Mouse (Mus musculus) left cerebral cortex, adult 18-20 months (tissue): ENCODE data around the gene Tmem79. TPM values are rescaled to one million over a fixed set of nuclear protein-coding genes. Genes with fewer than 3 reads are reported as not detected.
"Not testable (repeated sequence)": the region's sequence is repeated elsewhere in the genome, so short reads cannot be mapped to it uniquely, and the experiment has no call there.

Experiments
- DNase-seq, 2 experiments: peaks; one replicate each; pipeline ENCODE4 v3.0.0; 2021 to 2022; ENCODE audit warnings: low spot score in 2 of 2, mixed read lengths in 1 of 2
- long read RNA-seq, 2 experiments: library from polyadenylated mRNA; stranded (forward); transcript quantifications; one replicate each; pipeline ENCODE4 v2.0.0; 2021
- total RNA-seq, 2 experiments: library from RNA; stranded (reverse); gene quantifications; 2 replicates each; pipeline ENCODE4 v1.2.3; 2021

The Tmem79 gene
- total RNA-seq: 1 to 10 TPM in 1 of 2 experiments, under 1 TPM in 1; 0.96 to 2.4 TPM
- long read RNA-seq, experiment 1, partial matches to known transcripts: 0 of 4 reads
- long read RNA-seq, experiment 1, other reads (novel, unspliced or antisense): 4 of 4 reads
- long read RNA-seq, experiment 2, partial matches to known transcripts: 0 of 1 reads
- long read RNA-seq, experiment 2, other reads (novel, unspliced or antisense): 1 of 1 reads

GRCm38 (mm10) chr3:88336058-88337013 is at the start of gene Tmem79, which contains the start of gene Smg5:
Gene Tmem79, minus strand, starts transcription at chr3:88336148.
Gene Smg5, plus strand, starts transcription at chr3:88336260.
- DNase-seq: peak; percentile 95 to 96

- no peak for DNase-seq
Observed at GRCm38 (mm10) chr3:88384364-88384763, 48.4 kb upstream of the Tmem79 start, which contains the start of gene Bglap. Gene Bglap, minus strand, starts transcription at chr3:88384464.

GRCm38 (mm10) chr3:88382383-88382782 is 46.4 kb upstream of the Tmem79 start:
- not testable (repeated sequence) for DNase-seq

GRCm38 (mm10) chr3:88381389-88382315 is 45.7 kb upstream of the Tmem79 start:
- DNase-seq: peak in 1 of 2 experiments; percentile 37

- not testable (repeated sequence) for DNase-seq
Observed at GRCm38 (mm10) chr3:88378599-88378998, 42.7 kb upstream of the Tmem79 start, which contains the start of gene Bglap2. Gene Bglap2, minus strand, starts transcription at chr3:88378699.

- not testable (repeated sequence) for DNase-seq
Observed at GRCm38 (mm10) chr3:88376644-88377043, 40.7 kb upstream of the Tmem79 start.

- not testable (repeated sequence) for DNase-seq
Observed at GRCm38 (mm10) chr3:88375750-88376626, 40.0 kb upstream of the Tmem79 start.

GRCm38 (mm10) chr3:88372643-88373042 is 36.7 kb upstream of the Tmem79 start, which contains the start of gene Bglap3:
Gene Bglap3, minus strand, starts transcription at chr3:88372743.
- not testable (repeated sequence) for DNase-seq

- not testable (repeated sequence) for DNase-seq
Observed at GRCm38 (mm10) chr3:88368511-88368910, 32.6 kb upstream of the Tmem79 start.

- DNase-seq: not testable (repeated sequence)
Observed at GRCm38 (mm10) chr3:88367517-88367916, 31.6 kb upstream of the Tmem79 start.

DNA sequence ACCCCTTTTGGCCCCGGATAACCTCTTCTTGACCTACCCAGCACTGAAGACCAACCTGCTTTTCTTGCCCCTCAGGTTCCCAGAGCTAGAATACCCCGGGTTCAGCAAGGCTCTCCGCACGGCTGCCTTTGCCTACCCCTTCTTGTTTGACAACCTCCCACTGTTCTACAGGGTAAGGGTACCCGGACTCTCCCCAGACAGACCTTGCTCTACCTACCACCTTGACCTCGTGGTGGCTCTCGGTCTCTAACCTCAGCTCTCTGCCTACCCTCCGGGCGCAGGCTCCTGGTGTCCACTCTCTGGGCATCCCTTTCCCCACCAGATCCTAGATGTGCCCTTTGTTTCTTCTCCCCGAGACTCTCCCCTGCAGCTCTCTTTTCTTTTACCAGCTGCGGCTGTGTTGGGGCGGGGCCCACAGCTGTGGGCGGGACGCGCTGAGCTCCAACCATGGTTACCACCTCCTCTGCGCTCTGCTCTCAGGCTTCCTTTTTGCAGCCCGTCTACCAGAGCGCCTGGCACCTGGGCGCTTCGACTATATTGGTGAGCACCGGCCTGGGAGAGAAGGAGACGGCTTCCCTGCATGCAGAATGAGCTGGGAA is 31.0 kb upstream of the Tmem79 start:
- DNase-seq: peak; percentile 59 to 78

DNA sequence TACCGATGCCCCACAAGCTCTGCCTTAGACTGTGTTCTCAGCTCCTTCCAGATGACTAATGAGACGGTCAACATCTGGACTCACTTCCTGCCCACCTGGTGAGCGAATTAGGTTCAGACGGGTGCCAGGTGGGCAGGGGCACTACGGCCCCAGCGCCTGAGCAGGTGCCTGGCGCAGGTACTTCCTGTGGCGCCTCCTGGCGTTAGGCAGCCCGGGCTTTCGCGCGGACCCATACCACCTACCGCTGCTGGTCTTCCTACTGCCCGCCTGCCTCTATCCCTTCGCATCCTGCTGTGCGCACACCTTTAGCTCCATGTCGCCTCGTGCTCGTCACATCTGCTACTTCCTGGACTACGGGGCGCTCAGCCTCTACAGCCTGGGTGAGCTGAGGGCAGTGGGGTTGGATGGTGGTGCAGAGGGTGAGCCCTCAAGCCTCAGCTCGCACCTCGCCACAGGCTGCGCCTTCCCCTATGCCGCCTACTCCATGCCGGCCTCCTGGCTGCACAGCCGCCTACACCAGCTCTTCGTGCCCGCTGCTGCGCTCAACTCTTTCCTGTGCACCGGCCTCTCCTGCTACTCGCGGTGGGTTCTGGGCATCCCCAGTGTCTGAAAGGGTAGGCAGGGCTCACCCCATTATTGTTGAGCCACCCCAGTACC is 29.9 kb upstream of the Tmem79 start:
- DNase-seq: peak; percentile 40 to 57

DNA sequence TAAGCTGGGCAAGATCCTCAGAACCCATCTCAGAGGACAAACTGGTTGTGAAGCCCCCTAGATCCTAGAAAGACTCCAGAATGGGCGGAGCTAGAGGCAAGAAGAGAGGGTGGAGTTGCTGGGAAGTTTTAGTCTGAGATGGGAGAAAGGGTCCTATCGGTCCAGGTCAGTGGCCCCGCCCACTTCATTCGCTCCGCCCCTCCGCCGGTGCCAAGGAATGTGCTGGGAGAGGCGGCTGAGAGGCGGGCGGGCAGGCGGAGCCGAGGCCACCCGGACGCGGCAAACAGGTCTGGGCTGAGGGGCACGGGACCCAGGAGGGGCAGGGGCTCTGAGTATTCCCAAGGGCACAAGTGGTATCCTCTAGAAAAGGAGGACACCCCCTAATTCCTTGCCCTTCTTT is 28.4 kb upstream of the Tmem79 start, which contains the start of gene Paqr6:
TSS of gene Paqr6 (plus strand) at position 248 of the 400 bp plus-strand sequence.
- DNase-seq: no peak

DNA sequence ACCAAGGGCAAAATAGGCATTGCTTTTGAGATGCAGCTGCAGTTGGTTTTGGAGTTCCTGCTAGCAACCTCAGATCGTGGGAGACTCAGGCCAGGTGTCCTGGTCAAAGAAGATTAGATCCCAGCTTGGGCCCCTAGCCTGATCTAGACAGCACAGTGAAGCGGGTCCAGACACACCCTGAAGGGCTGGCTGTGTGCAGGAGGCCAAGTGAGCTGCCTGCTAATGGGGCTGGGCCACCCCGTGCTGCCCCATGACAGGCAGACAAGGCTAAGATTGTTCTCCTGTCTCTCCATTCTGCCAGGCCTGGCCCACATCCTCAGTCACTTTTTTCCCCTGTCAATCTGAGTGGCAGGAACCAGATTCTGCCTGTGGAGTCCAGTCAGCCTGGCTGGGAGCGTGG is 27.8 kb upstream of the Tmem79 start:
- DNase-seq: no peak

- DNase-seq: no peak
Observed at GRCm38 (mm10) chr3:88361612-88362313, 25.8 kb upstream of the Tmem79 start.

DNA sequence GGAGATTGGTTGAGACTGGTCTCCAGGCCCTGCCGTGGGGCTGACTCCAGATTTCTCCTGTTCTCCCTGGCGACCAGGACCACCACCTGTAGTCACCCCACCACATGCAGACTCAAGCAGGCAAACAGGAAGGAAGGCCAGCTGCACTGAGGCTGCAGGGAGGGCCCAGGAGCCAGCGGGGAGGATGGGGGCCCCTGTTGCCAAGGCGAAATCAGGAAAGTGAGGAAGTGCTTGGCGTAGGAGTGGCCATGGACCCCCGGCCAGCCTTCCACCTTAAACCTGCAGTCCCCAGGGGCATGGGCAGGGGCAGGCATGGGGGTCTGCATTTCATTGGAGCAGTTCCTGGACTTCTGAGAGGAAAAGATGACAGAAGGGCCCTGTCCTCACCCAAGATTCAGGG is 25.1 kb upstream of the Tmem79 start:
- no peak for DNase-seq

DNA sequence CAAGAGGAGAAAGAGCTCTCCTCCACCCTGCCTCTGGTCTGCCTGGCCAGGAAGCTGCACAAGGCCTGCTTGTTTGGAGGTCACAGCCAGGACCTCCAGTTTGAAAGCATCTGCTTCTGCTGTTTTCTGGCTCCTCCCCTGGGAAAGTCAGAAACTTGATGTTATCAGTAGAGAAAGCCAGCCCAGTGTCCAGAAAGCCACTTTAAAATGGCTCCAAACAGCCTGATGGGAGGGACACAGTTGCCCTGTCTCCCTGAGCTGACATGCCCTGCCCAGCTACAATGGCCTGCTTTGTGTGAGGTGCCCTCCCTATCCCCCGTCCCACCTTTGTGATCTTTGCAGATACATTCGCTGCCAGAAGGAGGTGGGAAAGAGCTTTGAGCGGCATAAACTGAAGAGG is 24.0 kb upstream of the Tmem79 start:
- DNase-seq: no peak

- no peak for DNase-seq
Observed at GRCm38 (mm10) chr3:88359584-88359983, 23.6 kb upstream of the Tmem79 start.
